Mouse (Mus musculus) heart, embryonic 13.5 days (tissue): ENCODE measurements at regions not wholly inside any gene's neighbourhood (a gene's known extent, or its start where the extent isn't known, plus 50 kb on each side); places are given as distances from the start of the nearest gene placed in this dataset.

Experiments used
- ATAC-seq: fragments of 200-750 bp; cut with Nextera tagmentation; 2 replicates; pipeline ENCODE4 v1.8.0; 2017; ENCODE audit warnings: moderate TSS enrichment; ENCODE audit not compliant: insufficient number of reproducible peaks, low FRiP score, low TSS enrichment; ENCODE audit errors: extremely low read depth
- H3K27ac ChIP-seq: fragments of 300-500 bp; sonication (generic); replicated peaks from 2 replicates; pipeline ENCODE4 v1.5.1; 2015; ENCODE audit warnings: moderate library complexity, mild to moderate bottlenecking, inconsistent platforms
- H3K27me3 ChIP-seq: fragments of 300-500 bp; sonication (generic); replicated peaks from 2 replicates; pipeline ENCODE4 v1.6.1; 2015; ENCODE audit warnings: mild to moderate bottlenecking, inconsistent platforms
- H3K36me3 ChIP-seq: fragments of 300-500 bp; sonication (generic); 2 replicates; pipeline ENCODE4 v1.6.1; 2015; ENCODE audit warnings: mild to moderate bottlenecking, inconsistent platforms
- H3K4me1 ChIP-seq: fragments of 300-500 bp; sonication (generic); 2 replicates; pipeline ENCODE4 v1.6.1; 2015; ENCODE audit warnings: inconsistent platforms
- H3K4me2 ChIP-seq: fragments of 300-500 bp; sonication (generic); 2 replicates; pipeline ENCODE4 v1.6.1; 2015; ENCODE audit warnings: inconsistent platforms, mild to moderate bottlenecking, moderate library complexity
- H3K4me3 ChIP-seq: fragments of 300-500 bp; sonication (generic); 2 replicates; pipeline ENCODE4 v1.5.1; 2015; ENCODE audit warnings: moderate library complexity, mild to moderate bottlenecking, inconsistent platforms
- H3K9ac ChIP-seq: fragments of 300-500 bp; sonication (generic); 2 replicates; pipeline ENCODE4 v1.6.1; 2015; ENCODE audit warnings: inconsistent platforms, mild to moderate bottlenecking, moderate library complexity
- H3K9me3 ChIP-seq: fragments of 300-500 bp; sonication (generic); 2 replicates; pipeline ENCODE4 v1.6.1; 2016; ENCODE audit warnings: inconsistent platforms
- WGBS: fragments of 180-500 bp; shearing (Covaris S2); methylation state at CpG from one replicate; pipeline ENCODE4 v1.1.7; 2015; ENCODE audit warnings: mixed read lengths; 5-methylcytosine and 5-hydroxymethylcytosine counted together

DNA sequence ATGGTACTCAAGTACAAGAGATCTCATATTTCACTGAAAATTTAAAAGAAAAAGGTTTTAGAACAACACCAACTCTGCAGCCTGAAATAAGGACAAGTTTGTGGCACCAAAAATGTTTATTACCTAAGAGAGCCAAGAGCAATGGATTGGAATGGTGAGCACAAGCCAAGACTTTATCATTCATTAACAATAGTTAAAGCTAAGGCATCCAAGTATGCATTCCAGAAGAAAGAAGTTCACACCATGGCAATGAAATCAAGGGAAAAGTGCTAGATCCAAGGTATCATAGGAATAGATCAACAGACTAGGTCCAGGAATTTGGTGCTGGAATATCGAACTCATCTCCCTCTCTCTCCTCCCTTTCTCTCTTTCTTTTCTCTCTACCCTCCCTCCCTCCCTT, 63.8 kb upstream of the P3h2 start:
- Histone ChIP-seq H3K4me1 (peaks cover 10% of the 10 kb centered on the region; the same call in 1 of the 2 replicates), H3K9me3 (no peaks in the 10 kb centered on the region), H3K4me2 (no peak overlapping the region), H3K27me3 (no peaks in the 10 kb centered on the region), H3K36me3 (no peaks in the 10 kb centered on the region), H3K4me3 (no peak overlapping the region), H3K9ac (no peak overlapping the region), H3K27ac (no peak overlapping the region)
- WGBS: 90% methylated on average over 1 of the region's 1 CpGs
- no peak for ATAC-seq

DNA sequence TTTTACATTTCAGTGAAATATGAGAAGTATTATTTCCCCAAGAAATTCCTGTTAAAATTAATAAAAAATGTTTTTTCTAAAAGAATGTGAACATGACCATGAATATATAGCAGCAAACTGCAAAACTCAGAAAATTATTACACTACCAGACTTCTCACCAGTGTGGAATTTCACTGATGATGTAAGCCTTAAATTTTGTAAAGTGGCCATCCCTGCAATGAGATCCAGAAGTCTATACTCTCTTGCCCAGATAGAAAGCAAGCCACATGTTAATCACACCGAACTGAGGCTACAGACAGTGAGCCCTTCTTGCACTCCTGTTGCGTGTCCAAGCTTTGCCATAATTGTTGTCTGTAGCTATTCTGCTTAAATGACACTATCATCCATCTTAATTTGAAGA, 62.6 kb upstream of the P3h2 start:
- H3K36me3 ChIP-seq: no peaks in the 10 kb centered on the region
- no peak for ATAC-seq
- peaks cover 20% of the 10 kb centered on the region for H3K4me1 ChIP-seq
- no peak overlapping the region for H3K9ac ChIP-seq
- 82% methylated on average over 2 of the region's 2 CpGs for WGBS
- no peaks in the 10 kb centered on the region for H3K9me3 ChIP-seq
- H3K27ac ChIP-seq: no peak overlapping the region
- no peak overlapping the region for H3K4me3 ChIP-seq
- no peak overlapping the region for H3K4me2 ChIP-seq
- H3K27me3 ChIP-seq: no peaks in the 10 kb centered on the region

DNA sequence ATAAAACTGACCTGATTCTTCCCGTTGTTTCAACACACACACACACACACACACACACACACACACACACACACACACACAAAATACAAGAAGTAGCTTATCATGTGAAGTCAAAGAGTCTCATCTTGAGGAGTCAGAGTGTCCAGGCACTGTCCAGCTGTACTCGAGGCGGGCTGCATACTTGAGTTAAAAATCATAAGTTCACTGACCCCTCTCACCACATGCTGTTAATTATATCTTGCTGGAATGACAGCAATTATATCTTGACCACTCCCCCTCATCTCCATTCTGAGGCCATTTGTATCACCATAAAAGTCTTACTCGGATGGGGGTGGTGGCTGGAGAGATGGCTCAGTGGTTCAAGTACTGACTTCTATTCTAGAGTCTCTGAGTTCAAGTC, 58.5 kb upstream of the P3h2 start:
- H3K27me3 ChIP-seq: no peaks in the 10 kb centered on the region
- 44% methylated on average over 4 of the region's 4 CpGs for WGBS
- H3K9me3 ChIP-seq: no peaks in the 10 kb centered on the region
- no peak overlapping the region for H3K9ac ChIP-seq
- 0 out of 2 replicates have a peak overlapping the region, but pooled peaks have one; percentile 6 for H3K27ac ChIP-seq
- H3K4me3 ChIP-seq: no peak overlapping the region
- H3K4me2 ChIP-seq: no peak overlapping the region
- H3K4me1 ChIP-seq: peaks cover 28% of the 10 kb centered on the region
- no peaks in the 10 kb centered on the region for H3K36me3 ChIP-seq
- ATAC-seq: no peak

DNA sequence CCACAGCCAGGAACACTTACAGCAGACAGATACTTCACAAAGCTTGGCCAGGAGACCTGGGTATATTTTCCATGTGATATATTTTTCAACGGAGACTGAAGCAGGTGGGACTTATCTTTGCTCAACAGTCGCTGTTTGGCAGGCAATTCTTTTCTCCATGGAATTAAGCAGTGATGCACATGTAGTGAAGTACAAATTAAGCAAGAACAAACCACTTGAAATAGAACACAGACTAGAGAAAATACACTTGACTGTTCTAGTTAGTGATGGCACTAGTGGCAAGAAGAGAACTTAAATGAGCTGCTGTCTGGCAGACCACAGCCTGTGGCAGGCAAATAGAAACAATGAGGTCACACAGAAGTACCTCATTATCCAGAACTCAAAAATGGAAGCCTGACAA, 57.8 kb upstream of the P3h2 start:
- peak overlapping the region; percentile 6; the same call in 1 of the 2 replicates for H3K27ac ChIP-seq

DNA sequence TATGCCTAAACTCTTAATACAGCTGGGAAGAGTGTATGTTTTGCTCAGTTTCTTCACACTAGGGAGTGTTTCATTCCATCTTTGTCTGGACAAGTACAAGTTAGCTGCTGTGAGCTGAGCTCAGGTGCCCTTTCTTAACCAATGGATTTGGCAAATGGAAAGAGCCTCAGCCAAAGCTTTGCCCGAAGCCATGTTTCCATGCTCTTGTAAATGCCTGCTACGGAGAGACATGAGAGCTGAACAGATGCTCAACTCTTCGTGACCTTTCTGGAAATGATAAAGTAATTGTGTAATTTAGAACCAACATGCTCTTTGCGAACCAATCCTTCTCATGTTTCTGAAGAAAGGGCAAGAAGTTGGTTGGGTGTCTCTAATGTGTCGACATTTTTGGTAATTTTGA, 52.0 kb upstream of the P3h2 start:
- peaks cover 7% of the 10 kb centered on the region; the same call in 1 of the 2 replicates for H3K4me1 ChIP-seq
- no peak overlapping the region for H3K4me2 ChIP-seq
- no peak overlapping the region for H3K9ac ChIP-seq
- H3K9me3 ChIP-seq: no peaks in the 10 kb centered on the region
- no peak overlapping the region for H3K27ac ChIP-seq
- no peaks in the 10 kb centered on the region for H3K27me3 ChIP-seq
- WGBS: 73% methylated on average over 5 of the region's 5 CpGs
- H3K36me3 ChIP-seq: no peaks in the 10 kb centered on the region
- H3K4me3 ChIP-seq: no peak overlapping the region
- ATAC-seq: no peak

More for the DNA sequence above, 57.8 kb upstream of the P3h2 start:
- 28% methylated on average over 2 of the region's 2 CpGs for WGBS
- no peaks in the 10 kb centered on the region for H3K36me3 ChIP-seq
- H3K4me1 ChIP-seq: peaks cover 28% of the 10 kb centered on the region
- no peak overlapping the region for H3K4me3 ChIP-seq
- ATAC-seq: no peak
- H3K9me3 ChIP-seq: no peaks in the 10 kb centered on the region
- no peak overlapping the region for H3K9ac ChIP-seq
- no peaks in the 10 kb centered on the region for H3K27me3 ChIP-seq
- no peak overlapping the region for H3K4me2 ChIP-seq
